Mouse (Mus musculus) spleen, adult 2 months (tissue): ENCODE data around the gene Hsd17b11.

ENCODE experiments used
- CTCF ChIP-seq: fragments of 200-500 bp; IDR thresholded peaks from 2 replicates; pipeline ENCODE4 v1.5.1; 2011; ENCODE audit warnings: mild to moderate bottlenecking, inconsistent platforms; ENCODE audit not compliant: insufficient read depth, insufficient read length, insufficient replicate concordance; ENCODE audit errors: extremely low read depth
- POLR2A ChIP-seq: fragments of 200-500 bp; IDR thresholded peaks from 2 replicates; pipeline ENCODE4 v1.6.1; 2011; ENCODE audit warnings: low read depth, low read length, inconsistent platforms

GRCm38 (mm10) chr5:104003256-104003931, 18.3 kb downstream of the Hsd17b11 start:
- TF ChIP-seq POLR2A (no peak), CTCF (no peak)
